Mouse (Mus musculus) G1E-ER4 (cell line): Measurements from ENCODE around the gene Dcxr. TPM values are rescaled to one million over a fixed set of nuclear protein-coding genes. Genes with fewer than 3 reads are reported as not detected.

Experiments used
- GATA1 ChIP-seq: IDR thresholded peaks from one replicate; pipeline ENCODE4 v1.8.0; 2012; ENCODE audit warnings: low read length, inconsistent platforms
- polyA plus RNA-seq: library from polyadenylated mRNA; stranded (reverse); fragments of >175 nt; gene quantifications from 2 replicates; pipeline ENCODE4 v1.2.3, GENCODE M21; 2012

Gene Dcxr
- polyA plus RNA-seq, 1 experiment = 28.9 TPM

DNA sequence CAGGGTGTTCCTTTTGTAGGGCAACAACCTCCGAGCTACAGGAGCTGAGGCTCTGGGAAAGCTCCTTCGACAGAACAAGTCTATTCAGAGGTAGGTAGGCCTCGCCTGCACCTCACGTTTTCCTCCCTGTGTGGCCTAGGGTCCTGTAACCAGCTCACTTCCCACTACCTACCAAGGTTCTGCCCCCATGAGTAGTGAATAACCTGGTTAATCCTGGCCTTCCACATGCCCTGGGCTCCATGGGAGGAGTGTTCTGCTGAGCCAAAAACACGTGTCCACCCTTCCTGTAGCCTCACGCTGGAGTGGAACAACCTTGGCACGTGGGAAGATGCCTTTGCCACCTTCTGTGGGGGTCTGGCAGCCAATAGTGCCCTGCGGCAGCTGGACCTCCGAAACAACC, 11.9 kb downstream of the Dcxr start:
- TF ChIP-seq GATA1 = no peak

DNA sequence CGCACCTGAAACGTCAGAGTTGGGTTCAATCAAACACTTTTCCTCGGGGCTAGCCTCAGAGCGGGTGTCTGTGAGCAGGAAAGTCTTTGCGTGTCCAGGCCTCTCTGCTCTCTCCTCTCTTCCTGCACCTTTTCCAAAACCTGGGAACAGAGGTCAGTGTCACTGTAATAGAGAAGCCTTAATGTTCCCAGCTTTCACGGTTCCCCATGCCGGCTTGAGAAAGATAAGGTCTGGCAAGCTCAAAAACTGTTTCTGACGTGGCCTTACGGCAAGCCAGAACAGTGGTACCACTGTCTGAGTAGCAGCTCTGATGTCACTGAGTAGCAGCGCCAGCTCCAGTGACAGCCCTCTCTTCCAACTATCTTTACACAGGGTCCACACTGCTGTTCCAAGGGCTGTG, 12.5 kb downstream of the Dcxr start:
- no peak for TF ChIP-seq GATA1

DNA sequence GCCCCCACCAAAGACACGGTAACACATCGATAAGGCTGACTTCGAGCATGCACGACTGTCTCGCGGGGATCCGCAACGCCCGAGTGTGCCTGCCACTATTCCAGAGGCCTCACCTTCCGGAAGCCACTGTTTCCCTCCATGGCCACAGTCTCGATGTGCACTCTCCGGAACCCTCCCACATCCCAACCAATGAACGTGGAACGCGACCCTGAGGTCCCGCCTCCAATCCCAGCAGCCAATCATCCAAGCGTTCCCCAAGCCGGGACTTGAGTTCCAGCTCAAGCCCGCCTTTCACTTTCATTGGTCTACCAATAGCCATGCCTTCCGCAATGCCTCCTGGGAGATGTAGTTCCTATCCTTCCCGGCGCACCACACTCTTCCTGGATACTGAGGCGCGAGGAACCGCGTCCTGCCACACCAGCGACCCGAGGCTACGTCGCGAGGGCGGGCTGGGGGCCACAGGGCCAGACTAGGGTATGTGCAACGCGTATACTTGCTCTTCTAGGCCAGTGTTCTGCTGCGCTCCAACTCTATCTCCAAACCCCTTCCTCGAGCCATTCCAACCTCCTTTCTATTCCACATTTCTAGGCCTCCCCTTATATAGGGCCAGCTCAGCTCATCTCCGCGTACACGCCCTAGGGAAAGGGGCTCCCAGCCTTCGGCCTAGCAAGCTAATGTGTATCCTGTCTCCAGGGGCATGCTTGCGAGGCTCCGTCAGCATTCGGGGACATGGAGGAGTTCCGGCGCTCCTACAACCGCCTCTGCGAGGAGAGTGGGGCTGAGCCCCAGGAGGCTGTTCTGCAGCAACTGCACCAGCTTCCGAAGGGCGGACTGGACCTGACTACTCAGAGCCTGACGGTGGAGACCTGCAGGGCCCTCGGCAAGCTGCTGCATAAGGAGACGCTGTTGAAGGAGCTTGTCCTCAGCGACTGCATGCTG, 13.2 kb downstream of the Dcxr start, which contains the start of the genes Cenpx and Lrrc45:
Cenpx (minus strand) TSS at position 159 of the 939 bp plus-strand sequence.
Lrrc45 (plus strand) TSS at position 346 of the 939 bp plus-strand sequence.
- TF ChIP-seq GATA1 = no peak

DNA sequence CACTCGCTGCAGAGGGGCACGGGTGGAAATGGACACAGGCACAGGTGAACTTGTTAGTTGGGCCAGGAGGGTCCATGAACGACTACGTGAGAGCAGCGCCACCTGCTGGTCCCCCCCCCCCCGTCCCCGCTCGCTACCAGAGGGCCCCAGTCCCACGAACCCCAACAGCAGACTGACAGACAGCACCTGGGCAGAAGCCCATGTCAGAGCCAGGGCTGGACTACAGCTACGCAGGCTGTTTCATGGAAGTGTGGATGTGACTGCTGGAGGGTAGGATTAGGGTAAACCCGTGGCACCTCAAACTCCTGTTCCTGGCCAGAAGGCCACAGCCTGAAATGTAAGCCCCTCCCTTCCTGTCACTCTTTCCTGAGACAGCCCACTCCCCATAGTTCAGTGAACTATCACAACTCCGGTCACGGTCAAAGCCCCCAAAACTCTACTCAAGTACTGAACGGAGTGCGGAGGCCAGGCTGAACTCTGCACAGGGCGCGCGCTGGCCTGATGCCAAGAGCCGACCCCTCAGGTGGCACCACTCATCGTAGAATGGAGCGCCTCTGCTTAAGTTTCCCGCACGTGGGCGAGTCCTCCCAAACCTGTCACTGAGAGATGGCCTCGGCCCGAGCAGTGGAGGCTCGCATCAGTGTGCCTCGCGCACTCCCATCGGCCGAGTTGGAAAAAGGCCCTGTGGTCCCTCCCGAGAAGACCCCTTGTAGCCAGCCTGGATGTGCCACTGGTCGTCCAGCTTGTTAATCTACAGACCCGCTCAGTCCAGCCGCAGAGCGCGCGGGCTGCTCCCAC, 14.1 kb downstream of the Dcxr start:
- TF ChIP-seq GATA1 = no peak

DNA sequence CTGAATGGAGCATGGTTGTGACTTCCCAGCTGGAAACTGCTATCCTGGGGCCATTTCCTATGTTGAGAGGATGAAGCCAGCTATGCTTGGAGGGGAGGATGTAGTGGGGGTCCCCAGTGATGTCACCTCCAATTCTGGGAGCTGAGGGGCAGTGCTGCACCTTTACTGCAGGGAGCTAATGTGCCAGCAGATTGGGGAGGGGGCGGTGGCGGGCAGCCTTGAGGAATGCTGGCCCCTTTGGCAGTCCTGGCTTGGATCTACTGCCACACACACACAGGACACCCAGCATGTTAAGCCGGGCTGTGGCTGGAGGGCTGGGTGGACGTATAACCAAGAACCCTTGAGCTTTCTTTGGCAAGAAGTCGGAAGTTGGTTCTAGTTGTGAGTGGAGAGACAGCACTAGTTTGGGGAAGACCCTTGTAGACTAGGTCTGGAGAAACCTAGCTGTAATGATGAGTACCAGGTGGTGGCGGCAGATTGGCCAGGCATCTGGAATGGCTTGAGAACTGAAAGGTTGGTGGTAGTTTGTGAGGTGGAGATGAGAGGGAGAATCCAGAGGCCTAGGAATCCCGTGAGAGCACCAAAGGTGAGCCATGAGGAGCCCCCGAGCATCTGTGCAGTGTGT, 15.0 kb downstream of the Dcxr start:
- no peak for TF ChIP-seq GATA1

DNA sequence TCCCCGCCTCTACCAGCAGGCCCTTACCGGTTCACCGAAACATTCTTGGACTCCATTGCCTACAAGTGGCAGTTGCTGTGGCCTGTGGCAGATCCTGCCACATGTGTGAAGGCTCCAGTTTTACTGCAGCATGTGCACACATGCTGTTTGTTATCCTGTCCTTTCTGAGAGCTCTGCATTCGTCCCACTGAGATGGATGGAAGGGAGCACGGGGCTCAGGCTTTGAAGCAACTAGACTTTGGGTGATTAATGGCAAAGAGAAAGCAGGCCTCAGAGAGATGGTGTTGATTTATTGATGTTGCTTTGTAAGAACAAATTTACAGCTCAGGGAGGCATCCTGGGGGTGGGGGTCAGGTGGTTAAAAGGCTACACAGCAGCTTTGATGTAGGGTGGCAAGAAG, 16.4 kb downstream of the Dcxr start:
- no peak for TF ChIP-seq GATA1

DNA sequence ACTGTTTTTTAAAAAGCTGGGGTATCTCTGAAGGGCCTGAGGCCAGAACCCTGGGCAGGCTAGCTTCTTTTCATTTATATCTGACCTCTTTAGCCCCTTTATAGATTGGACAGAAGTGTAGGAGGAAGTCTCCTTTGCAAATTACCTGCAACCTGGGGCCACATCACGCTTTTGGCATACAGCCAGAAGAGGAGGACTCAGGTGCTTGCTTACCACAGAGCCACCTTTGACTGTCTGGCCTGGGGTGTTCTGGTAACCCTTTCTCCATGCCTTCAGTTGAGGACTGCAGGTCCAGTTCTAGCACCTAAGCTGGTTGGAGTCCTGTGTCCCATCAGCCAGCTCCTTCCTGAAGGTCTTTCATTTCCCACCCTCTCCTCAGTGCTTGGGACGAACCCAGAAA, 17.5 kb downstream of the Dcxr start:
- no peak for TF ChIP-seq GATA1

DNA sequence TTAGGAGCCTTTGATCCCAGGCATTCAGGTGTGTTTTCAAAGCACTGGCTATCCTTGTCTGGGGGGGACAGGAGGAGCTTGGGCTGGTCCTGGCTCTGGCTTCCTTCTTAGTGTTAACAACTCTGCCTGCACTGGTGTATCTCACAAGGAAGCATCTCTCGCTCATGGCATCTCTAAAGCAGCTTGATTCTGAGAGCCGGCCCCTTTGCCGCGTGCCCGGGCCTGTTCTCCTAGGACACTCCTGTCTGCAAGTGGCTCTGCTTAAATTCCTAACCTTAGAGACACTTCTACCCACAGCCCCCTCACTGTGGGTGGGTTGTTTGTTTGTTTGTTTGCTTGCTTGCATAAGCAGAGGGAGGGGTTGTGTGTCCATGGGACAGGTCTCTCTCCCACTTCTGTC, 19.1 kb downstream of the Dcxr start:
- no peak for TF ChIP-seq GATA1

DNA sequence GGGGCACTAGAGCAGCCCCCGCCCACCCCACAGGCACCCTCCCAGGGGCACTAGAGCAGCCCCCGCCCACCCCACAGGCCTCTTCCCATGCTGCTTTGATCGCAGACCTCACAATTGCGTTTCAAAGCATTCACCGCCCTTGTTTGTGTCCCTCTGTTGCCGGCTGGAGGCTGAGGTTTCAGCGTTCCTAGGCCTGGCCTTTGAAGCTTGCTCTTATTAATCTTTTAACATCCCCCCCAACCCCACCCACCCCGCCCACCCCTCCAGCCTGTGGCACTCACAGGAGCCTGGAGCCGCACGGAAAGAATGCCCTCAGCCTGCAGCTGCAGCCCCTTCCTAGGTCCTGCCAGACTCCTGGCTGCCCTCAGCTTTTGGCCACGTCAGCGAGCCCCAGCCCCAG, 19.9 kb downstream of the Dcxr start:
- no peak for TF ChIP-seq GATA1

DNA sequence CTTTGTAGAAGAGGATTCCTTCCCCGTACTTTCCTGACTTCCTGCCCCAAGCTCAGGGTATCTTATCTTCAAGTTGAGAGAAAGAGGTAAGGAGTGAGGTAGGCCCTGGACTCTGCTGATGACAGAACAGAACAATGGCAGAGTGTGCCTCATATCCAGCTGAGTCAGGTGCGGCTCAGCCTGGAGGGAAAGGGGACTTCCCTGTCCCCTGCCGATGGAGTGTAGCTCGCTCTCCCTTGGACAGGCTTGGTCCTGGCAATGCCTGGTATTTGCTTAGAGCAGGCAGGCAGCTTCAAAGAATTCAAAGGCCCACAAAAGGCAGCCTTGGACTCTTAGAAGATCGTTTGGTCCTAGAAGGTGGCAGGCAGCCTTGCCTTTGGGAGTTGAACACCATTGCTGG, 21.0 kb downstream of the Dcxr start:
- no peak for TF ChIP-seq GATA1

DNA sequence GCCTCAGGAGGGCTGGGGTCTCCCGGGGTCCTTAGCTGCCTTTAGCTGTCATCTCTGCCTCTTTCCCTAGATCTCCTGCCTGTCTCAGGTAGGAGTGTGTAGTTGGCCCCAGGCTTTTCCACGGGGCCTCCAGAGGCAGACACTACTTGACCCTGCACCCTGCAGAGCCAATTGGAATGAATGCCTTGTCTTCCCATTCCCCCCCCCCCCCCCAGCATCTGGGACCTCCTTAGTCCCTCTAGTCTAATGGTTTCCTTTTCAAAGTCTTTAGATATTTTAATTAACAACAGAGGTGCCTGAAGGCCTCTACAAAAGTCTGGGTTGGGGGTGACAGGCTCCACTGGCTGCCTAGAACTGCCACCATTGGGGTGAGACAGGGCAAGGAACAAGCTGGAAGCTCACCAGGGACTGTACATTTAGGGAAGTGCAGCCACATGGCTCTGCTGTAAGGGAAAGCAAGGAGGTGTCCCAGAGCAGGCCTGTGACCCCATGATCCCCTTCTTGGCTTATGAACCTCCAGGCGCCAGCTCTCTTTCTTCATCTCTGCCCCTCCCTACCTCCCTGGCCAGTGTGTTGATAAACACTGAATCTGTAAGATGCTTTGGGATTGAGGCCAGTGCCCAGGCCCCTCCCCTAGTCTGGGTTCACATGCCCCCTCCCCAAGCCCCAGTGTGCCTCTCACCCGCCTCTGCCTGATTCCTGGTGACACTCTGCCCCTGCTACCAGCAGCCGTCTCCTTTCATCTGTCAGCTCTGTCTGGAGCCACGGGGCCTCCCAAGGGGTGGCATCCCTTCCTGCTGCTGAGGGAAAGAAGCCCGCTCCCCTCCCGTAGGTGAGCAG, 22.4 kb downstream of the Dcxr start:
- no peak for TF ChIP-seq GATA1

DNA sequence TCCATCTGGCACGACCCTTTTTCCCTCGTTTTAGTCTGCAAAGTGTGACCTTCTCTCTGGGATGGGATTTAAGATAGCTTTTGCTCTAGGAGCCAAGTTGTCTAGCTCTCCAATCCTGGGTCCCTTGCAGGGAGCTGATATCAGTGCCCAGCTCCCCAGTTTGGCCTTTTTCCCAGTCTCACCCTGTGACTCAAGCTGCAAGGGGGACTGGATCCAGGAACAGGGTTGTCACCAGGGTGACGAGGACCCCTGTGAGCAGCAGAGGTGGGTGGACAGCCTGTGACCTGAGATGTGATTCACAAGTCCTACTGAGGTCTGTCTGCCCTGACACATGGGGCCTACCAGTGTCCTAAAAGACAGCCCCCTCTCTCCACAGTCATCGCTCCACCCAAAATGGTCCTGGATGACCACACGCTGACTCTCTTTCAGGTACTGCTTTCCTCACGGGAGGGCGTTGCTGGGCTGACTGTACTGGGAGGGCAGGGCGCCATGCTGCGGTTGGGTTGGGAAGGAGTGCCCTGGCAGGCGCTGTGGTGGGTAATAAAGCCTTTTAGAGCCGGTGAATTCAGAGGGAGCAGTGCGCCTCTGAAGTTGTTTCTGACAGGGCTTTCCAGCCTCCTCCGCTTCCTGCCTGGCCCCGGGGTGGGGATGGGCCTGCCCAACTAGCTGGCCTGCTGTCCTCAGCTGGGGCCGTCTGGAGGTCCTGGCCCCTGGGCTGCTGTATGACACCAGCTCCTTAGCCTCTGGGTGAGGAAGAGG, 23.2 kb downstream of the Dcxr start:
- no peak for TF ChIP-seq GATA1

DNA sequence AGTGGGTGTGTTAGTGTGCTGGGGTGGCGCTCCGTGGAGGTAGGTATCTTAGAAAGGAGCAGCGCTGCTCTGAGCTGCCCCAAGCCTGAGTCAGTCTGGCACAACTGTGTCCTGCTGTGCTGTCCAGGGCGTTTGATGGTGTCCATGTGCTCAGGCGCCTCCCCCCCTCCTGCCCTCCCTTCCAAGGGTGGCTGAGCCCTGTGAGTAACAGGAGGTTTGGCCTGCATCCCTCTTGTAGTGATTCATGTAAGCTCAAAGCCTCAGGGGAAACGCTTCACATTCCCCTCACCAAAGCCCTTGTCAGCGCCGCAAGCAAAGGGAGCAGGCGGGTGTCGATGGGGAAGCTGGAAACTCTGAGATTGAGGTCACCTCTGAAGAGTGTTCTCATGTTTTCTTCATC, 29.3 kb downstream of the Dcxr start:
- no peak for TF ChIP-seq GATA1

DNA sequence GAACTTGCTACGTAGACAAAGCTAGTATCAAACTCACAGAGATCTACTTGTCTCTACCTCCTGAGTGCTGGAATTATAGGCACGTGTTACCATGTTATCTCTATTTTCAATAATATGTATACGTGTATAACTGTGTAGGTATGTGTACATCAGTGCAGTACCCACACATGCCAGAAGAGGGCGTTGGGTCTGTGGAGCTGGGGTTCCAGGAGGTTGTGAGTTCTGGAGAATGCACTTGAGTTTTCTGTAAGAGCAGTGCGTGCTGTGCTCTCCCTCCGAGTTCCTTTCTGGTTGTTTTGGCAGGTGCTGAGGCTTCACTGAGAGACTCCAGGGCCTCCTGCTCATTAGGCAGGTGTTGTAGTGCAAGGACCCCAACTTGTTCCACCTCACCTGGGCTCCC, 30.5 kb downstream of the Dcxr start:
- TF ChIP-seq GATA1 = no peak
